Mouse (Mus musculus) myocyte (in vitro differentiated cells): Measurements from ENCODE around the gene Ccdc30. TPM values are rescaled to one million over a fixed set of nuclear protein-coding genes. Genes with fewer than 3 reads are reported as not detected.

Experiments
- H3K27me3 ChIP-seq: one replicate; pipeline ENCODE4 v1.6.1; 2011; ENCODE audit not compliant: control insufficient read depth, insufficient read depth, insufficient read length
- H3K36me3 ChIP-seq: one replicate; pipeline ENCODE4 v1.6.1; 2011; ENCODE audit not compliant: control insufficient read depth, insufficient read depth
- H3K4me2 ChIP-seq: one replicate; pipeline ENCODE4 v1.6.1; 2011; ENCODE audit warnings: low read depth, control low read depth
- H3K4me3 ChIP-seq: one replicate; pipeline ENCODE4 v1.5.1; 2011; ENCODE audit warnings: mild to moderate bottlenecking, control low read depth, moderate library complexity
- H3K79me2 ChIP-seq: one replicate; pipeline ENCODE4 v1.6.1; 2011; ENCODE audit not compliant: control insufficient read depth, insufficient read depth
- H3ac ChIP-seq: one replicate; pipeline ENCODE4 v1.6.1; 2011; ENCODE audit not compliant: control insufficient read depth, insufficient read length
- CEBPB ChIP-seq: IDR thresholded peaks from 2 replicates; pipeline ENCODE4 v1.6.1; 2011; ENCODE audit warnings: mild to moderate bottlenecking, moderate library complexity; ENCODE audit not compliant: poor library complexity, insufficient read depth, severe bottlenecking
- E2F4 ChIP-seq: IDR thresholded peaks from one replicate; pipeline ENCODE4 v1.6.1; 2011; ENCODE audit warnings: mild to moderate bottlenecking, control low read depth, moderate library complexity; ENCODE audit not compliant: insufficient read depth
- MAX ChIP-seq: IDR thresholded peaks from one replicate; pipeline ENCODE4 v1.6.1; 2011; ENCODE audit warnings: low read depth, mild to moderate bottlenecking, control low read depth
- MYOD1 ChIP-seq, 3 experiments: IDR thresholded peaks; one replicate each; pipeline ENCODE4 v1.6.1; 2011; ENCODE audit warnings: control low read depth in 2 of 3, low read depth in 2 of 3, mild to moderate bottlenecking in 2 of 3, moderate library complexity in 1 of 3; ENCODE audit not compliant: insufficient read length in 2 of 3, control insufficient read depth in 1 of 3
- MYOG ChIP-seq, 3 experiments: IDR thresholded peaks; one replicate each; pipeline ENCODE4 v1.6.1; 2011; ENCODE audit warnings: control low read depth in 2 of 3, low read depth in 2 of 3, mild to moderate bottlenecking in 2 of 3; ENCODE audit not compliant: insufficient read length in 2 of 3, control insufficient read depth in 1 of 3, insufficient read depth in 1 of 3
- POLR2A ChIP-seq: IDR thresholded peaks from one replicate; pipeline ENCODE4 v1.6.1; 2011; ENCODE audit warnings: low read depth, mild to moderate bottlenecking, control low read depth, moderate library complexity; ENCODE audit not compliant: insufficient read length
- POLR2AphosphoS2 ChIP-seq: IDR thresholded peaks from one replicate; pipeline ENCODE4 v1.6.1; 2011; ENCODE audit warnings: low read depth, control low read depth; ENCODE audit not compliant: insufficient read length
- REST ChIP-seq: IDR thresholded peaks from one replicate; pipeline ENCODE4 v1.6.1; 2011; ENCODE audit warnings: mild to moderate bottlenecking, control low read depth, moderate library complexity; ENCODE audit not compliant: insufficient read depth, insufficient read length
- SRF ChIP-seq: IDR thresholded peaks from one replicate; pipeline ENCODE4 v1.6.1; 2011; ENCODE audit warnings: low read depth; ENCODE audit not compliant: control insufficient read depth, insufficient read length
- TCF12 ChIP-seq: IDR thresholded peaks from one replicate; pipeline ENCODE4 v1.6.1; 2011; ENCODE audit warnings: mild to moderate bottlenecking, control low read depth; ENCODE audit not compliant: poor library complexity, insufficient read depth, severe bottlenecking
- TCF3 ChIP-seq: IDR thresholded peaks from one replicate; pipeline ENCODE4 v1.6.1; 2011; ENCODE audit warnings: low read depth, control low read depth; ENCODE audit not compliant: insufficient read length
- USF1 ChIP-seq: IDR thresholded peaks from one replicate; pipeline ENCODE4 v1.6.1; 2011; ENCODE audit warnings: low read depth, mild to moderate bottlenecking, control low read depth, moderate library complexity
- polyA plus RNA-seq: library from polyadenylated mRNA; unstranded; fragments of >200 nt; fragmentation: generic; extraction: Trizol; gene quantifications from one replicate; pipeline ENCODE4 v1.2.1, GENCODE M21; 2012; ENCODE audit warnings: missing spikeins

Gene Ccdc30
- polyA plus RNA-seq, 1 experiment = 0.17 TPM

GRCm38 (mm10) chr4:119447261-119447660 is 31.9 kb upstream of the Ccdc30 start:
- Histone ChIP-seq H3K4me2 (no peak overlapping the region), H3K27me3 (peaks cover 8% of the 10 kb centered on the region), H3ac (no peak overlapping the region), H3K4me3 (no peak overlapping the region), H3K79me2 (no peaks in the 10 kb centered on the region), H3K36me3 (no peaks in the 10 kb centered on the region)
- no peak for TF ChIP-seq E2F4
- TF ChIP-seq USF1 = no peak
- no peak for TF ChIP-seq CEBPB
- TF ChIP-seq TCF12 = no peak

- H3K79me2 ChIP-seq = no peaks in the 10 kb centered on the region
- no peaks in the 10 kb centered on the region for H3K27me3 ChIP-seq
- no peak overlapping the region for H3K4me2 ChIP-seq
- H3K4me3 ChIP-seq = no peak overlapping the region
- H3K36me3 ChIP-seq = no peaks in the 10 kb centered on the region
- TF ChIP-seq CEBPB (no peak), POLR2AphosphoS2 (no peak), USF1 (no peak), MYOG (IDR thresholded peaks at IDR 0.05; ENCODE audit: control insufficient read depth in 1 of 3, insufficient read depth in 1 of 3, insufficient read length in 2 of 3, low read depth in 2 of 3) (no peak), MYOD1 (IDR thresholded peaks at IDR 0.05; ENCODE audit: control insufficient read depth in 1 of 3, insufficient read length in 2 of 3, low read depth in 2 of 3) (no peak), MAX (no peak)
- no peak overlapping the region for H3ac ChIP-seq
Observed at GRCm38 (mm10) chr4:119442539-119442938, 27.2 kb upstream of the Ccdc30 start.

- no peaks in the 10 kb centered on the region for H3K36me3 ChIP-seq
- H3K4me3 ChIP-seq = no peak overlapping the region
- no peaks in the 10 kb centered on the region for H3K79me2 ChIP-seq
- peaks cover 2% of the 10 kb centered on the region for H3K27me3 ChIP-seq
- TF ChIP-seq CEBPB (no peak), POLR2A (no peak), TCF12 (no peak), SRF (no peak), MYOG (IDR thresholded peaks at IDR 0.05; ENCODE audit: control insufficient read depth in 1 of 3, insufficient read depth in 1 of 3, insufficient read length in 2 of 3, low read depth in 2 of 3) (no peak), REST (no peak), TCF3 (no peak), USF1 (no peak), MAX (no peak), E2F4 (no peak), POLR2AphosphoS2 (no peak), MYOD1 (IDR thresholded peaks at IDR 0.05; ENCODE audit: control insufficient read depth in 1 of 3, insufficient read length in 2 of 3, low read depth in 2 of 3) (no peak)
- H3ac ChIP-seq = no peak overlapping the region
- H3K4me2 ChIP-seq = no peak overlapping the region
Observed at GRCm38 (mm10) chr4:119441836-119442235, 26.5 kb upstream of the Ccdc30 start.

GRCm38 (mm10) chr4:119437936-119438335 is 22.6 kb upstream of the Ccdc30 start:
- Histone ChIP-seq H3K4me2 (no peak overlapping the region), H3K27me3 (peaks cover 19% of the 10 kb centered on the region), H3K79me2 (no peaks in the 10 kb centered on the region), H3K4me3 (no peak overlapping the region), H3K36me3 (no peaks in the 10 kb centered on the region), H3ac (no peak overlapping the region)
- TF ChIP-seq MAX (no peak), USF1 (no peak), CEBPB (no peak), TCF12 (no peak), TCF3 (no peak), POLR2A (no peak), MYOG (IDR thresholded peaks at IDR 0.05; ENCODE audit: control insufficient read depth in 1 of 3, insufficient read depth in 1 of 3, insufficient read length in 2 of 3, low read depth in 2 of 3) (no peak), POLR2AphosphoS2 (no peak), MYOD1 (IDR thresholded peaks at IDR 0.05; ENCODE audit: control insufficient read depth in 1 of 3, insufficient read length in 2 of 3, low read depth in 2 of 3) (no peak), SRF (no peak), E2F4 (no peak), REST (no peak)

- H3K4me2 ChIP-seq = no peak overlapping the region
- no peak overlapping the region for H3K4me3 ChIP-seq
- TF ChIP-seq USF1 (no peak), CEBPB (no peak), REST (no peak), TCF12 (no peak), E2F4 (no peak), POLR2AphosphoS2 (no peak), TCF3 (no peak), POLR2A (no peak), SRF (no peak), MYOG (IDR thresholded peaks at IDR 0.05; ENCODE audit: control insufficient read depth in 1 of 3, insufficient read depth in 1 of 3, insufficient read length in 2 of 3, low read depth in 2 of 3) (no peak), MAX (no peak), MYOD1 (IDR thresholded peaks at IDR 0.05; ENCODE audit: control insufficient read depth in 1 of 3, insufficient read length in 2 of 3, low read depth in 2 of 3) (no peak)
- no peak overlapping the region for H3ac ChIP-seq
- H3K79me2 ChIP-seq = no peaks in the 10 kb centered on the region
- H3K27me3 ChIP-seq = peaks cover 18% of the 10 kb centered on the region
- H3K36me3 ChIP-seq = no peaks in the 10 kb centered on the region
Observed at GRCm38 (mm10) chr4:119430678-119431077, 15.4 kb upstream of the Ccdc30 start.
